Mouse (Mus musculus) layer of hippocampus, postnatal 36 days (tissue): ENCODE results near the gene Nkx3-2. TPM values are rescaled to one million over a fixed set of nuclear protein-coding genes. Genes with fewer than 3 reads are reported as not detected.

ENCODE experiments used
- total RNA-seq, 2 experiments: library from RNA; stranded (reverse); gene quantifications; 2 replicates each; pipeline ENCODE4 v1.2.3; 2021

The Nkx3-2 gene
- total RNA-seq, 2 experiments from 2014 or later = not detected

Other genes with a start within 250 kb of the Nkx3-2 start
- gene Rab28, start 56.3 kb downstream of the Nkx3-2 start, total RNA-seq = 10 to 100 TPM; 87.2 to 90.0 TPM
- gene Bod1l, start 79.8 kb upstream of the Nkx3-2 start, total RNA-seq = 10 to 100 TPM; 38.2 to 41.4 TPM